Mouse (Mus musculus) heart, postnatal 0 days (tissue): ENCODE results near the gene Kera. TPM values are rescaled to one million over a fixed set of nuclear protein-coding genes. Genes with fewer than 3 reads are reported as not detected.

Source experiments
- ATAC-seq: fragments of 200-750 bp; cut with Nextera tagmentation; 2 replicates; pipeline ENCODE4 v1.8.0; 2017; ENCODE audit warnings: low read depth, moderate number of reproducible peaks, moderate library complexity; ENCODE audit not compliant: insufficient read depth
- DNase-seq: peaks from one replicate; pipeline ENCODE4 v3.0.0-alpha.2; 2016; ENCODE audit warnings: low spot score
- H3K27ac ChIP-seq: fragments of 300-500 bp; sonication (generic); 2 replicates; pipeline ENCODE4 v1.5.1; 2014; ENCODE audit warnings: low read depth, mild to moderate bottlenecking
- H3K27me3 ChIP-seq: fragments of 300-500 bp; sonication (generic); 2 replicates; pipeline ENCODE4 v1.6.1; 2014; ENCODE audit warnings: low read length, mixed read lengths; ENCODE audit not compliant: control insufficient read depth, insufficient read depth
- H3K36me3 ChIP-seq: fragments of 300-500 bp; sonication (generic); replicated peaks from 2 replicates; pipeline ENCODE4 v1.6.1; 2014; ENCODE audit warnings: low read length, mixed read lengths; ENCODE audit not compliant: control insufficient read depth, insufficient read depth
- H3K4me1 ChIP-seq: fragments of 300-500 bp; sonication (generic); 2 replicates; pipeline ENCODE4 v1.6.1; 2014; ENCODE audit warnings: antibody characterized with exemption; ENCODE audit not compliant: control insufficient read depth, insufficient read depth
- H3K4me2 ChIP-seq: fragments of 300-500 bp; sonication (generic); 2 replicates; pipeline ENCODE4 v1.6.1; 2014; ENCODE audit warnings: low read depth, mild to moderate bottlenecking, low read length, moderate library complexity
- H3K4me3 ChIP-seq: fragments of 300-500 bp; sonication (generic); 2 replicates; pipeline ENCODE4 v1.5.1; 2014; ENCODE audit warnings: low read depth, low read length
- H3K9ac ChIP-seq: fragments of 300-500 bp; sonication (generic); replicated peaks from 2 replicates; pipeline ENCODE4 v1.6.1; 2014; ENCODE audit warnings: low read depth, low read length, mixed read lengths
- H3K9me3 ChIP-seq: fragments of 300-500 bp; sonication (generic); replicated peaks from 2 replicates; pipeline ENCODE4 v1.6.1; 2016; ENCODE audit warnings: low read length; ENCODE audit not compliant: control insufficient read depth
- CTCF ChIP-seq: IDR thresholded peaks from 2 replicates; pipeline ENCODE4 v1.5.1; 2016; ENCODE audit warnings: antibody characterized with exemption, control low read depth, low read depth
- EP300 ChIP-seq: IDR thresholded peaks from 2 replicates; pipeline ENCODE4 v1.6.1; 2016; ENCODE audit warnings: antibody characterized with exemption, low read depth
- WGBS: fragments of 180-500 bp; shearing (Covaris S2); extraction: QIAGEN DNeasy Blood & Tissue Kit; methylation state at CpG from one replicate; pipeline ENCODE4 v1.1.7; 2014; 5-methylcytosine and 5-hydroxymethylcytosine counted together
- polyA plus RNA-seq: library from polyadenylated mRNA; unstranded; fragments of >200 nt; fragmentation: Nextera tagmentation; extraction: Ambion mirVana; gene quantifications from 2 replicates; pipeline ENCODE4 v1.2.1, GENCODE M21; 2015
- total RNA-seq: library from RNA; depleted of rRNA; stranded (reverse); fragments of >200 nt; gene quantifications from 2 replicates; pipeline ENCODE4 v1.2.3, GENCODE M21; 2014; ENCODE audit warnings: low replicate concordance; rRNA removed

Kera gene
- total and polyA plus RNA-seq, 2 experiments from 2014 or later, result 0.04 TPM; not detected in 1

DNA sequence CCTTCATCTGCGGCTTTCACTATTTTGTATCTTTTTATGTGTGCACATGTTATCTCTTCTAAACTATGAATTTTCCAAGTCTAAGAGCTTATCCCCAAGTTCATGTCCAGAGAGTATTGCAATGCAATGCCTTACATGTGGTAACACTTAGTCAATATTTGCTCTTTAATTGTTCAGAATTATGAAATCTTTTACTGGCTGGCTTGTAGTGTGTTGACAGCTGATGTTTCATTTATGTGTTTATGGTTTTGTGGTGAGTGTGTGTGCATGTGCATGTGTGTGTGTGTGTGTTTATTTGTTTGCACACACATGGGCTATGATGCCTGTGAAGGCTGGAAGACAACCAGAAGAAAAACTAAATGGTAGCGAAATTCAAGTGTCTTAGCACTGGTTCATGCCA is 35.2 kb downstream of the Kera start:
- 69% methylated on average over 2 of the region's 2 CpGs for WGBS
- no peak overlapping the region for H3K4me3 ChIP-seq
- no peaks in the 10 kb centered on the region for H3K9me3 ChIP-seq
- no peak for ATAC-seq
- no peaks in the 10 kb centered on the region for H3K36me3 ChIP-seq
- TF ChIP-seq CTCF, result no peak
- no peak for TF ChIP-seq EP300
- no peak overlapping the region for H3K27ac ChIP-seq
- no peak overlapping the region for H3K9ac ChIP-seq
- no peak for DNase-seq
- no peaks in the 10 kb centered on the region for H3K27me3 ChIP-seq
- H3K4me2 ChIP-seq, result no peak overlapping the region
- no peaks in the 10 kb centered on the region for H3K4me1 ChIP-seq

DNA sequence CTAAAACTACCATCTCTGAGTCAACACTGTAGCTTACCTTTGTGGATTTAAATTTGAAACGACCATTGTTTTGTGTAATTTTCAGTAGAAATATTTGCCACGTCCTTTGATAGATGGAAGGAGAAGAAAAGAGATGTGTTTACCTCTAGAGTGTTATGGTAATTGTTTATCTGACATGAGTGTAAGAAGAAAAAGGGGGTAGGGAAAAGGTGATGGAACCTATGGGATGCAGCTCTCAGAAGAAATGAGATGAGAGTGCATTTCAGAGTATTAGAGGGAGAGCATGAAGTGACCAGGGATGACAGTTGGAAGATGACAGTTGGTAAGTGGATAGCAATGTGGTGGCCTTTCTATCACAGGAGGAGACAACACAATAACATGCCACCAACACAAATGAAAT is 37.1 kb downstream of the Kera start, which contains the start of gene Epyc:
Gene Epyc (plus strand): TSS at position 301 of the 400 bp plus-strand sequence.
- ATAC-seq, result no peak
- 52% methylated on average over 2 of the region's 2 CpGs for WGBS
- no peak within 1 kb of the TSS for H3K9ac ChIP-seq

DNA sequence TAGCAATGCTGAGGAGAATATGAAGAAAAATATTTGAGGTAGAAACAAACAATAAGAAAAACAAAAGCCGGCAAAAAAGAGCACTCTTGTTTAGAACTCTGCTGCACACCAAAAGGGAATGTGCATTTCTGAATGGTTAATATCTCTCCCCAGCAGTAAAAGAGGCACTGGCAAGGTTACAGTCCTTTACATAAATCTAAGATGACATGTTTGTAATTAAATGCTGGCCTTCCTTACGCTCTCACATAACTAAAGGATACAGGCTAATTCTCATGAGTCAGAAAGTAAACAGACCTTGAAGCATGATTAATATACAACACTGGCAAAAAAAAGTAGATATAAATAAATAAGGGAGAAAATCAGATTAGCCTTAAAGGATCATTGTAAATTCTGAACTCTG is 43.7 kb downstream of the Kera start:
- no peaks in the 10 kb centered on the region for H3K4me1 ChIP-seq
- TF ChIP-seq EP300 (no peak), CTCF (no peak)
- H3K4me2 ChIP-seq, result no peak overlapping the region
- DNase-seq (no peak), ATAC-seq (no peak)
- no peaks in the 10 kb centered on the region for H3K36me3 ChIP-seq
- H3K27me3 ChIP-seq, result no peaks in the 10 kb centered on the region
- no peak overlapping the region for H3K4me3 ChIP-seq
- WGBS, result 66% methylated on average over 2 of the region's 2 CpGs
- no peaks in the 10 kb centered on the region for H3K9me3 ChIP-seq
- no peak overlapping the region for H3K27ac ChIP-seq
- no peak overlapping the region for H3K9ac ChIP-seq

More for the DNA sequence above, 37.1 kb downstream of the Kera start, which contains the start of gene Epyc:
- DNase-seq, result no peak
- Histone ChIP-seq H3K36me3 (no peaks in the 10 kb centered on the region), H3K4me2 (no peak within 1 kb of the TSS), H3K27ac (no peak within 1 kb of the TSS), H3K4me1 (no peaks in the 10 kb centered on the region), H3K27me3 (no peaks in the 10 kb centered on the region), H3K4me3 (no peak within 1 kb of the TSS), H3K9me3 (no peaks in the 10 kb centered on the region)
- TF ChIP-seq EP300 (no peak), CTCF (no peak)

DNA sequence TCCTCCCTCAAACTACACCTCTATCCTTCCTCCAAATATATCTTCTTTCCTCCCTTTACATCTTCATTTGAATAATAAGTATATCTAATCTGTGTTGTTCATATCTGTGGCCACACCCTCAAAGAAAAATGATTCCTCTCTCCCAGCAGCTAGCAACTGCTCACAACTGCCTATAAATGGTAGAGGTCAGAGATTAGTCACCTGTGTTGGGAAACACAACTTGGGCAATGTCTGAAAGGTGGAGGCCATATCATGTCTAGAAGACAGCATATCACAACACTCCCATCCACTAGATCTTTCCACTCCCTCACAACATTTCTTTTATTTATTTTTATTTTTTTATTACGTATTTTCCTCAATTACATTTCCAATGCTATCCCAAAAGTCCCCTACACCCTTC is 52.8 kb downstream of the Kera start:
- Histone ChIP-seq H3K27ac (no peak overlapping the region), H3K9me3 (no peaks in the 10 kb centered on the region), H3K36me3 (no peaks in the 10 kb centered on the region), H3K4me3 (no peak overlapping the region), H3K4me2 (no peak overlapping the region), H3K4me1 (no peaks in the 10 kb centered on the region), H3K27me3 (no peaks in the 10 kb centered on the region), H3K9ac (no peak overlapping the region)
- ATAC-seq, result no peak
- TF ChIP-seq CTCF (no peak), EP300 (no peak)
- WGBS, result 75% methylated on average over 1 of the region's 1 CpGs
- no peak for DNase-seq

Other genes starting within 250 kb of the Kera start
- gene Dcn, start 127.3 kb upstream of the Kera start, total RNA-seq, result 250 and 328 TPM in 2 replicates
- 292 and 338 TPM in 2 replicates for gene Dcn, start 127.3 kb upstream of the Kera start, polyA plus RNA-seq
- 36.5 and 71.6 TPM in 2 replicates for gene Lum, start 41.8 kb upstream of the Kera start, total RNA-seq
- 87.0 and 102 TPM in 2 replicates for gene Lum, start 41.8 kb upstream of the Kera start, polyA plus RNA-seq
- gene Epyc, start 37.2 kb downstream of the Kera start, total RNA-seq, result 0.12 and 1.8 TPM in 2 replicates
- 0.30 and 0.85 TPM in 2 replicates for gene Epyc, start 37.2 kb downstream of the Kera start, polyA plus RNA-seq
- gene Ccer1, start 86.2 kb downstream of the Kera start, total RNA-seq, result not detected in 2 replicates
- not detected in 2 replicates for gene Ccer1, start 86.2 kb downstream of the Kera start, polyA plus RNA-seq
- gene C030005K15Rik, start 119.9 kb downstream of the Kera start, total RNA-seq, result not detected in 2 replicates
- not detected in 2 replicates for gene C030005K15Rik, start 119.9 kb downstream of the Kera start, polyA plus RNA-seq